Mouse (Mus musculus) midbrain, postnatal 0 days (tissue): Measurements from ENCODE around the gene Zdhhc20. TPM values are rescaled to one million over a fixed set of nuclear protein-coding genes. Genes with fewer than 3 reads are reported as not detected.
"Not testable (repeated sequence)": the region's sequence is repeated elsewhere in the genome, so short reads cannot be mapped to it uniquely, and the experiment has no call there.

ENCODE experiments used
- ATAC-seq: fragments of 200-750 bp; cut with Nextera tagmentation; 2 replicates; pipeline ENCODE4 v1.8.0; 2017; ENCODE audit warnings: moderate number of reproducible peaks, mild to moderate bottlenecking, moderate TSS enrichment, moderate library complexity; ENCODE audit not compliant: low FRiP score
- DNase-seq: peaks from one replicate; pipeline ENCODE4 v3.0.0-alpha.2; 2015; ENCODE audit warnings: low spot score
- H3K27ac ChIP-seq: fragments of 300-500 bp; sonication (generic); 2 replicates; pipeline ENCODE4 v1.5.1; 2014; ENCODE audit warnings: low read depth, mild to moderate bottlenecking, low read length, mixed read lengths
- H3K27me3 ChIP-seq: fragments of 300-500 bp; sonication (generic); 2 replicates; pipeline ENCODE4 v1.6.1; 2014; ENCODE audit warnings: low read length, control low read depth, mixed read lengths; ENCODE audit not compliant: insufficient read depth
- H3K36me3 ChIP-seq: fragments of 300-500 bp; sonication (generic); 2 replicates; pipeline ENCODE4 v1.6.1; 2014; ENCODE audit warnings: low read length, control low read depth, mixed read lengths; ENCODE audit not compliant: insufficient read depth
- H3K4me1 ChIP-seq: fragments of 300-500 bp; sonication (generic); 2 replicates; pipeline ENCODE4 v1.6.1; 2014; ENCODE audit warnings: mild to moderate bottlenecking, control low read depth, antibody characterized with exemption, low read length, mixed read lengths; ENCODE audit not compliant: insufficient read depth
- H3K4me2 ChIP-seq: fragments of 300-500 bp; sonication (generic); 2 replicates; pipeline ENCODE4 v1.6.1; 2014; ENCODE audit warnings: low read depth, mild to moderate bottlenecking, low read length, mixed read lengths; ENCODE audit not compliant: poor library complexity, severe bottlenecking
- H3K4me3 ChIP-seq: fragments of 300-500 bp; sonication (generic); 2 replicates; pipeline ENCODE4 v1.5.1; 2014; ENCODE audit warnings: low read depth, mild to moderate bottlenecking, low read length, moderate library complexity
- H3K9ac ChIP-seq: fragments of 300-500 bp; sonication (generic); replicated peaks from 2 replicates; pipeline ENCODE4 v1.6.1; 2014; ENCODE audit warnings: mild to moderate bottlenecking, low read length, moderate library complexity, mixed read lengths; ENCODE audit not compliant: poor library complexity, severe bottlenecking
- H3K9me3 ChIP-seq: fragments of 300-500 bp; sonication (generic); 2 replicates; pipeline ENCODE4 v1.6.1; 2016; ENCODE audit warnings: low read length, control low read depth
- CTCF ChIP-seq: IDR thresholded peaks from 2 replicates; pipeline ENCODE4 v1.5.1; 2016; ENCODE audit warnings: antibody characterized with exemption, mild to moderate bottlenecking
- WGBS: fragments of 180-500 bp; shearing (Covaris S2); extraction: QIAGEN DNeasy Blood & Tissue Kit; methylation state at CpG from one replicate; pipeline ENCODE4 v1.1.7; 2014; 5-methylcytosine and 5-hydroxymethylcytosine counted together
- polyA plus RNA-seq: library from polyadenylated mRNA; unstranded; fragments of >200 nt; fragmentation: Nextera tagmentation; extraction: Ambion mirVana; gene quantifications from 2 replicates; pipeline ENCODE4 v1.2.1, GENCODE M21; 2015
- total RNA-seq: library from RNA; depleted of rRNA; stranded (reverse); fragments of >200 nt; gene quantifications from 2 replicates; pipeline ENCODE4 v1.2.3, GENCODE M21; 2014

Gene Zdhhc20
- total and polyA plus RNA-seq, 2 experiments from 2014 or later, result 21.5 to 33.2 TPM

GRCm38 (mm10) chr14:57863129-57863528, 26.9 kb downstream of the Zdhhc20 start:
- Histone ChIP-seq H3K9me3 (no peaks in the 10 kb centered on the region), H3K4me2 (no peak overlapping the region), H3K27ac (no peak overlapping the region), H3K27me3 (no peaks in the 10 kb centered on the region), H3K4me3 (no peak overlapping the region), H3K36me3 (peaks cover 25% of the 10 kb centered on the region), H3K4me1 (no peaks in the 10 kb centered on the region), H3K9ac (no peak overlapping the region)
- DNase-seq (no peak), ATAC-seq (no peak)
- TF ChIP-seq CTCF, result no peak
- WGBS, result 88% methylated on average over 2 of the region's 2 CpGs

DNA sequence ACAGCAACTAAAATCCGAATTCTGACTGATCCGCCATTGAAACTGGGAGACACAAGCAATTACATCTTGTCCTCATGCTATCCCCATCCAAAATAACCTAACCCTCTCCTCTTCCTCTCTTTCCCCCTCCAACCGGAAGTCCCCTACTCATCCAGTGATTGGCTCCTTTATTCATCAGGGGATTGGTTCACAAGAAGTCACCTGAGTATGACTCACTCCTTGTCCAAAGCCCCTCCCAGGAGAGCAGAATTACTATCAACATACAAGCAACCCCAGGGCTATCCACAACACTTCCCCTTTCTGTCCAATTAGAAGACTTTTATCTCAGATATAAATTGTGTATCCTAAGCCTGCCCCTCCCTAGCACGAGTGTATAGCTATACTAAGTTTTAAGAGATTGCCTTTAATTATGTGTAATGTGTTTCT, 28.1 kb downstream of the Zdhhc20 start:
- 91% methylated on average over 4 of the region's 4 CpGs for WGBS
- H3K36me3 ChIP-seq, result peaks cover 25% of the 10 kb centered on the region
- ATAC-seq, result no peak
- H3K4me2 ChIP-seq, result no peak overlapping the region
- no peaks in the 10 kb centered on the region for H3K4me1 ChIP-seq
- H3K27me3 ChIP-seq, result no peaks in the 10 kb centered on the region
- no peak overlapping the region for H3K27ac ChIP-seq
- no peaks in the 10 kb centered on the region for H3K9me3 ChIP-seq
- TF ChIP-seq CTCF, result no peak
- H3K9ac ChIP-seq, result no peak overlapping the region
- H3K4me3 ChIP-seq, result no peak overlapping the region
- DNase-seq, result no peak

DNA sequence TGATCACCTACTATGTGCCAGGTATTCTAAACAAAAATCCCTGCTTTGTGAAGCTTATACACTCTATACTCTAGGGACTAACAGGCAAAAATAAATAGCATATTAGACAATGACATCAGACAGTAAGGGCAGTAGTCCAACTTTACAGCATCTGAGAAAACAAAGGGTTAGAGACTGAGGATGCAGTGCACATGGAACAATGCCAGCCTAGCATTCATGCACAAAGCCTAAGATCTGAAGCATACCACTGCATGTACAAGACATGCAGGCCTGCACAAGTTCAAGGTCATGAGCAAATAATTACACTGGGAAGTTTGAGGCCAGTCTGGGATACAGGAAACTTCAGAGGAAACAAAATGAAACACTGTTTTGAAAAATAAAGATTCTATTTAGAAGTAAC, 30.6 kb downstream of the Zdhhc20 start:
- Histone ChIP-seq H3K9ac (no peak overlapping the region), H3K4me1 (no peaks in the 10 kb centered on the region), H3K27ac (no peak overlapping the region), H3K4me3 (no peak overlapping the region), H3K9me3 (no peaks in the 10 kb centered on the region), H3K36me3 (peaks cover 20% of the 10 kb centered on the region), H3K4me2 (no peak overlapping the region), H3K27me3 (no peaks in the 10 kb centered on the region)
- ATAC-seq (no peak), DNase-seq (peak; percentile 7)
- TF ChIP-seq CTCF, result no peak

- no peak overlapping the region for H3K4me3 ChIP-seq
- no peak overlapping the region for H3K9ac ChIP-seq
- no peaks in the 10 kb centered on the region for H3K9me3 ChIP-seq
- ATAC-seq (no peak), DNase-seq (no peak)
- peaks cover 14% of the 10 kb centered on the region; the same call in 1 of the 2 replicates for H3K36me3 ChIP-seq
- no peak overlapping the region for H3K27ac ChIP-seq
- H3K27me3 ChIP-seq, result no peaks in the 10 kb centered on the region
- no peak overlapping the region for H3K4me2 ChIP-seq
- TF ChIP-seq CTCF, result no peak
- H3K4me1 ChIP-seq, result no peaks in the 10 kb centered on the region
- WGBS, result 96% methylated on average over 2 of the region's 2 CpGs
These were observed 31.5 kb downstream of the Zdhhc20 start for GRCm38 (mm10) chr14:57858601-57859000.

GRCm38 (mm10) chr14:57856037-57856436, 34.0 kb downstream of the Zdhhc20 start:
- peak; percentile 35; the same call in 1 of the 2 replicates for TF ChIP-seq CTCF
- H3K4me2 ChIP-seq, DNase-seq, H3K27ac ChIP-seq, H3K4me1 ChIP-seq, H3K27me3 ChIP-seq, H3K9me3 ChIP-seq, ATAC-seq, H3K4me3 ChIP-seq, H3K9ac ChIP-seq: not testable (repeated sequence)
- H3K36me3 ChIP-seq, result peaks cover 20% of the 10 kb centered on the region

DNA sequence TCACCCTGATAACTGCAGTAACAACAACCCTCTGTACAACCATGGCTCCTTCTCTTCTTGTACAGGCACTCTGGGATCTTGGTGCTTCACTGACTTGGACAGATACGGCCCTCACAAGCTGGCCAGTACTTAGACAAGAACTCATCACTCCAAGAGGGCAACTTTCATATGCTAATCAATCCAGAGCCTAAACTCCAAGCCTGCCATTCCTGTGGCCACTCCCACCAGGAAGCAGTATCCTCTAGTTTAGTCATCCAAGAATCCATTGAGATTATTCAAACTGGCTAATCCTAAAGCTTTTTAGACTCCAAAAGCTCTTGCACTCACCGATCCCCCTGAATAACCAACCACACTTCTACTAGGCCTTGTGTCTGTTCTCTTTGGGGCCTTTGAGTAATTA, 37.1 kb downstream of the Zdhhc20 start:
- Histone ChIP-seq H3K27me3 (no peaks in the 10 kb centered on the region), H3K27ac (no peak overlapping the region), H3K4me1 (no peaks in the 10 kb centered on the region), H3K4me3 (no peak overlapping the region), H3K9me3 (no peaks in the 10 kb centered on the region), H3K4me2 (no peak overlapping the region), H3K36me3 (peaks cover 15% of the 10 kb centered on the region), H3K9ac (no peak overlapping the region)
- TF ChIP-seq CTCF, result no peak
- WGBS, result 50% methylated on average over 2 of the region's 2 CpGs
- no peak for ATAC-seq
- no peak for DNase-seq

DNA sequence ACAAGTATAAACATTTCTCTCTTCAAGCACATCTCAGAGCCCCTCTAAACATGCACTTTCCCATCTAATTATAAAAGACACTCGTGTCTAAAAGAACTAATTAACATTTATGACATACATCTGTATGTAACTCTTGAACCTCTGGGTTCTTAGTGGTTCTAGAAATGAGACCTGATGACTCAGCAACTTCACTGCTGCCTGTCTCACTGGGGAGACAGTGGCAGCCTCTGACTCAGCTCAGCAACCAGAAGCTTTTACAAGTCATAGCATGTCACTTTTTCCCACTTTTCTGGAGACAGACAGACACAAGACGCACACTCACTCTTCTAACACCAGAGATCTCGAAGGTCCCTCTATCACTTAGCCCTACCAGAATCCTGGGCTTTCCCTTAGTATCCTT, 39.7 kb downstream of the Zdhhc20 start:
- TF ChIP-seq CTCF, result no peak
- ATAC-seq (no peak), DNase-seq (no peak)
- Histone ChIP-seq H3K4me1 (no peaks in the 10 kb centered on the region), H3K9me3 (no peaks in the 10 kb centered on the region), H3K27me3 (no peaks in the 10 kb centered on the region), H3K4me3 (no peak overlapping the region), H3K36me3 (peaks cover 10% of the 10 kb centered on the region), H3K27ac (no peak overlapping the region), H3K4me2 (no peak overlapping the region), H3K9ac (no peak overlapping the region)
- 85% methylated on average over 3 of the region's 3 CpGs for WGBS
